Mouse (Mus musculus): Measurements from ENCODE around the gene St8sia2.
"Not testable (repeated sequence)": the region's sequence is repeated elsewhere in the genome, so short reads cannot be mapped to it uniquely, and the experiment has no call there.

The St8sia2 gene

DNA sequence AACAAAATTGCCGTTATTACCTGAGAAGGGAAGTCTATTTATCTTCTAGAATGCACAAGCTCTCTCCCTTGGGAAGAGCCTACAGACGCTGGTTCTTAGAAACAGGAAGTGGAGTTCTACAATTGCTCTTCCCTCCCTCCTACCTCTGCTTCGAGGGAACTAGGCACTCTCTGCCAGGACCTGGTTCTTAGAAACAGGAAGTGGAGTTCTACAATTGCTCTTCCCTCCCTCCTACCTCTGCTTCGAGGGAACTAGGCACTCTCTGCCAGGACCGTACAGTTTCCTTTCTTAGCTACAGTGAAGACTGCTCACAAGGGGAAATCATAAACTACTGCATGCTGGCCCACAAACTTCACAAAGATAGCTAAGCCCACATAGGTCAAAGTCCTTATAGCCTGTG lies 41.3 kb downstream of the St8sia2 start:
- not testable (repeated sequence) for DNase-seq (ENCODE audit: low spot score)

GRCm38 (mm10) chr7:73965164-73965563 lies 48.3 kb downstream of the St8sia2 start:
- no peak for DNase-seq (ENCODE audit: low spot score)

DNA sequence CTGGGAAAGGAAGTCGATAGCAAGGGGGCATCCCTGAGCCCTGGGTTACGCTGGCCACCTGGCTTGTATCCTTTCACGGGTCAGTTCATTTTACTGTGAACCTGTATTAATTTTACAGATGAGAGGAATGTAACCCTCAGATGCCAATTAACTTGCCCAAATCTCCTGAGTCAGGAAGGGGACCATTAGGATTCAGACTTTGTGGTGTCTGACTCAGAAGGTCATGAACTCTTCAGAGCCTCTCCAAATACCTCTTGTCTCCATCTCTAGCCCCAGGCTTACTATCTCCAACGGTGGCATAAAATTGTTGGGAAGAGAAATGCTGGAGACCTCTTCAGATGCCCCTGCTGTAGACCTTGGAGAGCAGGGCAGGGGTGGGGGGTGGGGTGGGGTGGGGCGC lies 51.1 kb downstream of the St8sia2 start:
- DNase-seq (ENCODE audit: low spot score): no peak

DNA sequence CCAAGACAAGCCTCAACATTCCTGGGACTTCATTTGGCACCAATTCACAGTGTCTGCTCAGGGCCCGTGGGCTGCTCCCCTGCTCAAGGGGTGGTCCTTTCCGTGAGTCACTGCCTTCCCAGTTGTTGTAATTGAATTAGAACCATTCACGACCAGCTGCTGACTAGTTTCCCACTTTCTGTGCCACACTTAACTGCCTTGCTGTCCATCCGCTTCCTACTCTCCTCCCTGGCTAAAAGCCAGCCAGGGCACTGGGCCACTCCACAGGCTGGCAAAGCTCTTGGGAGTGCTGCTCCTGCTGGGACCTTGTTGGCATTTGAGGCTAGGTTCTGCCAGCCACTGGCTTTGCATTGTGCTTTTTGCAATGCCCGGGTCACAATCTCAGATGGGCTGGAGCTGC lies 59.0 kb downstream of the St8sia2 start:
- DNase-seq (ENCODE audit: low spot score): no peak

DNA sequence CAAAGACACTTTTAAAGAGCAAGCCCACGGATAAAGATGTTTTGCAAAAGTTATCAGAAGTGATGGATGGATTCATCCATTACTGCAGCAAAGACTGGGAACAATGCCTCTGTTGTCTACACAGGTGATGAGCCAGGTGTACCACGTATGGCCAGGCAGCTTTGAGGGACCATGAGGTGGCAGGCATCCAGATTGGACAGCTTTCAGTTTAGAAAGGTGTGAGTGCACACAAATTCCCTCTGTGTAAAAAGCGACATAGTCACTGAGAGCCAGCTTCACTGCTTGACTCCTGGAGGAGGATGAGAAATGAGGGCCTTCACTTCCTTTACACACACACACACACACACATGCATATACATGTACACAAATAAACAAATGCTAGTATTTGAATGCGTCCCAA lies 60.4 kb downstream of the St8sia2 start:
- DNase-seq (ENCODE audit: low spot score): no peak

GRCm38 (mm10) chr7:73941640-73942039 lies 71.8 kb downstream of the St8sia2 start:
- DNase-seq (ENCODE audit: low spot score): no peak

DNA sequence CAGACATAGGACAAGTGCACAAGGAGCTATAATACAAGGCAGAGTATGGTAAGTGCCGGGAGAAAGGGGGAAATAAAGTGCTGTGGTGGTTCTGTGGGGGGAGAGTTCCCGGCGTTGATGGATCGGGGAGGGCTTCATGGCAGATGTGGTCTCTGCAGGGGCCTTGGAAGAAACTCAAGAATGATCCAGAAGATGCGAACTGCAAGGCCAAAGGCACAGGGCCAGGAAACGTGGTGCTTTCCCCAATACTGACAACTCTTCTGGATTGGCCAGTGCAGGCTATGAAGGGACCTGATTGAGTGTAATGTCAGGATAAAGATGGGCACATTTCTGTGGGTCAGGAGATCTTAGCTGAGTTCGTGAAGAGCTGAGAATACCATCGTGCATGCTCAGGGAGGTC lies 74.3 kb downstream of the St8sia2 start:
- DNase-seq (ENCODE audit: low spot score): no peak

GRCm38 (mm10) chr7:73938046-73938810 lies 75.3 kb downstream of the St8sia2 start:
- no peak for DNase-seq (ENCODE audit: low spot score)

DNA sequence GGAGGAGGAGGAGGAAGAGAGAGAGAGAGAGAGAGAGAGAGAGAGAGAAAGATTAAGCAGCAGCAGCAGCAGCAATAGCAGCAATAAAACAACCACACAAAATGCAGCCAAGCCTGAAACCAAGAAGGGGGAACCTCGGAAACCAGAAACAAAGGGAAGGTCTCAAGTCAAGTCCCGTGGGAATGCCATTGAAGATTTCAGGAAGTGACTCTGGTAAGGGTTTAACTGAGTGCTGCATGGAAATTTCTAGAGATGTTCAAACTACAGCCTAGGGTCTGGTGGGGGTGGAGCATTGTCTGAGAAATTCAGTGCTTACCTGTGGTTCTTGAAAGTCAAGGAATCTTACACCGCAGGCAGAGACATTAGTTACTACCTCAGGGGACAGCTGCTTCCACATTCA lies 77.4 kb downstream of the St8sia2 start:
- DNase-seq (ENCODE audit: low spot score): no peak

DNA sequence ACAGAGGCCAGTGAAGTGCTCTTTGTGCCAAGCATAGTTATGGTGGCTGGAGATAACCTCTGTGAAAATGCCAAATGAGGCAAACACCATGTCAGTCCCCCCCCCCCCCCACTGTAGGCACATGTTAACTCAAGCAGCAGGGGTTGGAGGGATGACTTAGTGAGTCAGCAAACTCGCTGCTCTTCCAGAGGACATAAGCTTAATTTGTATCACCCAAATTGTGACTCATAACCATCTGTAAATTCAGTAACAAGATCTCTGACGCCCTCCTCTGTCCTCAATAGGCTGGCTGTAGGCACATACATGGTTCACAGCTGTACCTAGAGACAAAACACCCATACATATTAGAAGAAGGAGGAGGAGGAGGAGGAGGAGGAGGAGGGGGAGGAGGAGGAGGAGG lies 77.8 kb downstream of the St8sia2 start:
- no peak for DNase-seq (ENCODE audit: low spot score)

DNA sequence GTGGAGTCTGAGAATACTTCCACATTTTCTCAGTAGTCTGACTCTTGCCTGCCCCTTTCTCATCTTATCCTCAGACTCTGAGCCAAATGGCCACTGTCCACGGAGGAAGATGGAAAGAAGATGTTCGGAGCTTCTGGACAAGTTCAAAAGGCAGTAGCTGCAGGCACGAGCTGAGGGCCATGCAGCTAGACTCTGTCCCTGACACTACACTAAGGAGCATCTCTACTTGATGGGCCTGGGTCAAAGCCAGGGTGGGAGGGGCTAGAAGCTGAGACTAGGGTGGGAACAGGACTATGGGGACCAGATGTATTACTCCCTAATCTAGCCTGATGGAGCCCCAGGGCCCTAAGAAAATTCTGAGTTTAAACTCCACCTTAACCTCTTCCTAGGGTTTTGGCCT lies 80.5 kb downstream of the St8sia2 start:
- no peak for DNase-seq (ENCODE audit: low spot score)

- no peak for DNase-seq (ENCODE audit: low spot score)
These were observed 92.5 kb downstream of the St8sia2 start for GRCm38 (mm10) chr7:73920921-73921485.

- DNase-seq (ENCODE audit: low spot score): peak; percentile 81
These were observed 95.7 kb downstream of the St8sia2 start for GRCm38 (mm10) chr7:73917633-73918311.

GRCm38 (mm10) chr7:73911899-73912298 lies 101.6 kb downstream of the St8sia2 start:
- no peak for DNase-seq (ENCODE audit: low spot score)

GRCm38 (mm10) chr7:73910843-73911242 lies 102.6 kb downstream of the St8sia2 start:
- no peak for DNase-seq (ENCODE audit: low spot score)

DNA sequence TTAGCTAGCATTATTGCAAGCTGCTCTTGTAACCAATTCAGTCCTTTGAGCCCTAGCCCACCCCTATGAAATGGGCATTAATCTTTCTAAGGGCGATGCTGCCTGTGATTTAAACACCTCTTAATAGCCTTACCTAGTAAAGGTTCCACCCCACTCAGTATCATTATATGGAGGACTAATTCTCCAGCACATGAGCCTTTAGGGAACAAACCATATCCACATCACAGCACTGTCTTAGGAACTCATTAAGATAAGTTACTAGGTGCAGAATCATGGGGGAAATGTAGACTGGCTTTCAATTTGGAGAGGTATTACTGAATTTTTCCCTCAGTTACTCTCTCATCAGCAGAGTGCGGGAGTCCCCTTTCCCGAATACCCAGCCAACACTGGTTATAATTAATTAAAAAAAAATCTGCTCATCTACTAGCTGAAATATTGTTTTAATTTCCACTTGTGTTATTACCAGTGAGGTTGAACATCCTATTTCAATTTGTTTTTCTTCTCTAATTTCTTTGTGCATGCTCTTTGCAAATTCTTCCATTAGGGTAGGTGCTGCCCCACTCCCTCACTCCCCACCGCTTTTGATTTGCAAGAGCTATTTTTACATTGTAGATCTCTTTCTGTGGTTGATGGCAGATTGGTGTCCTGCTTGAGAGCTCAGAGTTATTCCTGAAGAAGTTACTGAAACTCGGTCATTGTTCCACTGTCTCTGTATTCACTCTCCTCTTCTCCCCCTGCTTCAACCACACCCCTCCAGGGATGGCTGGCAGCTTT lies 103.9 kb downstream of the St8sia2 start:
- no peak for DNase-seq (ENCODE audit: low spot score)

- DNase-seq (ENCODE audit: low spot score): no peak
These were observed 119.0 kb downstream of the St8sia2 start for GRCm38 (mm10) chr7:73894506-73894905.

DNA sequence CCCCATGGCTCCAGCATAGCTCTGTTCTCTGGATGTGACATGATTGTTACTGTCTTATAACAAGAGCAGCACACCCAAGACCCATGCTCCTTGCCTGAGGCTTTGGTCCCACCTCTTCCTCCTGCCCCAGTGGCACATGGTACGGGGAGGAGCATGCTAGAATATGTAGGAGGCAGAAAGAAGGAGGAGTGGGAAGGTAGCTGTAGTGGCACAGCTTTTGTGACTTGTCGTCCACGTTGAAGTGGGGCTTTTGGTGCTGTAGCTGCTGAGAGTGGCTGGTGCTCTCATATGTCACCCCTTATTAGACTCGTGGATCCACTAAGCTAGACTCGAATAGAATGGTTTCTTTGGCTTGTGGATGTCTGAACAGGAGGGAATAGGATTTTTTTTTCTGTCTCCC lies 121.7 kb downstream of the St8sia2 start:
- DNase-seq (ENCODE audit: low spot score): no peak

DNA sequence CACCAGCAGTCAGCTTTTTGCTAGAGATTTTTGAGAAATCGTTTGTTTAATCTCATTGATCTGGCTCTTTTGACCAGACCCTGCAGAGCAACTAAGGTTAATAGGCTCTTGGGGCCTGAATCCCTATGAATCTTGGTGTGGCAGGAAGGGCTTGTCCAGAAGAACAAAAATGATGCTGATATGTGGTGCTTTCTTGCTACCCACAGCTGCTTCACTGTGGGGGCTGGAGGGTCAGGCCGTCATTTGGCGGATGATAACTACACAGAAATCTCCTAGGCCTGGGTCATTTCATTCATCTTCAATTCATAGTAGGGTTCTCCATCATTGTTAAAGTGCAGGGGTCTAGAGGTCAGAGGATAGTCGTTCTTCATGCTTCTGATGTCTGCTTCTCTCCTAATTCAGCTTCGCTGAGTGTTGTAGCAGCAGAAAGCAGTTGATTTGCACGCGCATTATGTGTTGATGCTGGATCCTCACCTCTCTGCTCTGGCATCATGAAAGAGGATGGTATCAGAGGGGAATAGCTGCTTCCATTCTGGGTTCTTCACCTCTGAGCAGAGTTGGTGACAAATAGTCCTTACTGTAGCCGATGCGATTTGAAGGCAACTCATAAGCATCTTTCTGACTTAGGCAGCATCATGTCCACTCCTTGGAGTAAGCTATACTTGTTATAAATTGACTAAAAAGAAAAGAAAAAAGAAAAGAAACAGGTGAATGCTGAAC lies 122.4 kb downstream of the St8sia2 start:
- no peak for DNase-seq (ENCODE audit: low spot score)

GRCm38 (mm10) chr7:73890466-73890865 lies 123.0 kb downstream of the St8sia2 start:
- no peak for DNase-seq (ENCODE audit: low spot score)

Measured in left cerebral cortex, adult 11 months (tissue).